Mouse (Mus musculus) thymus, adult 2 months (tissue): ENCODE results near the gene Eif2s3x.

ENCODE experiments used
- CTCF ChIP-seq: fragments of 200-500 bp; IDR thresholded peaks from 2 replicates; pipeline ENCODE4 v1.5.1; 2012; ENCODE audit warnings: mild to moderate bottlenecking, control low read depth, low read length, moderate library complexity, borderline replicate concordance; ENCODE audit not compliant: control insufficient read depth, poor library complexity, insufficient read depth; ENCODE audit errors: extremely low read depth
- POLR2A ChIP-seq: fragments of 200-500 bp; IDR thresholded peaks from 2 replicates; pipeline ENCODE4 v1.6.1; 2012; ENCODE audit warnings: mild to moderate bottlenecking, low read length, control low read depth, moderate library complexity; ENCODE audit not compliant: control insufficient read depth, poor library complexity, insufficient read depth; ENCODE audit errors: extremely low read depth

DNA sequence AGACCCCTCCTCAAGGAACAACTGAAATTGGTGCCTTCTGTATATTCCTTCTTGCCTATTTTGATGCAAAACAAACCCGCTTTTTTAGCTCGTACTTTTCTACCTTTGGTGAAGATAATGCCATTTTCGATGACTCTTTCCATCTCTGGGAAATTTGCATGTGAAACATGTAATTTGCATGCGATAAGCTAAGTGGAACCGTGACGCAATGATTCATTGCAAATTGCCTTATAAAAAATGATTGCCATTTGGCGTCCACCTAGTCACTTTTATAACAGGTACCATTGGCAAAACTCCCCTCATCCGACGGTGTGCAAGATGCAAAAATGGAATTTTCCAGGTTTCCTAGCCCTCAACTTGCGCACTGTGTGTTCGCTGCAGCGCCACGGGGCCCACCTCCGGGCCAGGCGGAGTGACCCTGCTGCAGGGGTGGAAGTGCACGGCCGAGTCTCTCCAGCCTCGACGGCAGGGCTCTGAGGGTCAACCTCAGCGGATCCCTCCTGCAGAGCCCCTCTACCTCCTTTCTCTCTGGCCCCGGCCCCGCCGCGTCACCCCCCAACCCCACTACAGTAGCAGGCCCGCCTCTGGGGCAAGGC, 21.4 kb upstream of the Eif2s3x start:
- no peak for TF ChIP-seq CTCF
- TF ChIP-seq POLR2A: no peak
